Mouse (Mus musculus): Measurements from ENCODE around the gene Kcnc2. TPM values are rescaled to one million over a fixed set of nuclear protein-coding genes. Genes with fewer than 3 reads are reported as not detected.

The Kcnc2 gene
- not detected in 4 replicates for total RNA-seq (2023; ENCODE audit: inconsistent age)

GRCm38 (mm10) chr10:112270887-112271802 is at the start of gene Kcnc2:
Kcnc2 (plus strand) TSS chr10:112271121.

Other genes with a start within 250 kb of the Kcnc2 start
- not detected in 4 replicates for gene Glipr1l1, start 210.9 kb upstream of the Kcnc2 start, total RNA-seq (2023; ENCODE audit: inconsistent age)
- not detected in 4 replicates for gene Glipr1l2, start 187.8 kb upstream of the Kcnc2 start, total RNA-seq (2023; ENCODE audit: inconsistent age)
- not detected in 4 replicates for gene Glipr1l3, start 110.8 kb upstream of the Kcnc2 start, total RNA-seq (2023; ENCODE audit: inconsistent age)
- not detected in 4 replicates for gene Caps2, start 107.5 kb upstream of the Kcnc2 start, total RNA-seq (2023; ENCODE audit: inconsistent age)

Measured in B cell, adult (primary cell).